Mouse (Mus musculus): ENCODE results near the gene Baz1b. TPM values are rescaled to one million over a fixed set of nuclear protein-coding genes. Genes with fewer than 3 reads are reported as not detected.

The Baz1b gene
- polyA plus RNA-seq (2012; ENCODE audit: low replicate concordance), result 64.8 and 68.5 TPM in 2 replicates

GRCm38 (mm10) chr5:135186621-135187348, at the start of gene Baz1b:
Gene Baz1b, plus strand, starts transcription at chr5:135187264.

GRCm38 (mm10) chr5:135149053-135149819, 37.8 kb upstream of the Baz1b start, which contains the start of gene Tbl2:
Gene Tbl2, plus strand, starts transcription at chr5:135149657.

GRCm38 (mm10) chr5:135168063-135169062, 18.7 kb upstream of the Baz1b start, which contains the start of gene Bcl7b:
Gene Bcl7b, plus strand, starts transcription at chr5:135168283.

GRCm38 (mm10) chr5:135251079-135251454, 64.0 kb downstream of the Baz1b start, which contains the start of gene Fzd9:
Gene Fzd9, minus strand, starts transcription at chr5:135251230.

Other genes with a start within 250 kb of the Baz1b start
- gene Cldn4, start 240.3 kb upstream of the Baz1b start, polyA plus RNA-seq (2012; ENCODE audit: low replicate concordance), result 0.16 TPM in 1 of 2 replicates, not detected in the other
- 0.14 and 0.61 TPM in 2 replicates for gene Cldn3, start 201.1 kb upstream of the Baz1b start, polyA plus RNA-seq (2012; ENCODE audit: low replicate concordance)
- gene Abhd11, start 178.1 kb upstream of the Baz1b start, polyA plus RNA-seq (2012; ENCODE audit: low replicate concordance), result 30.3 and 35.7 TPM in 2 replicates
- 3.5 and 3.6 TPM in 2 replicates for gene Stx1a, start 163.8 kb upstream of the Baz1b start, polyA plus RNA-seq (2012; ENCODE audit: low replicate concordance)
- 73.8 and 75.3 TPM in 2 replicates for gene Dnajc30, start 123.1 kb upstream of the Baz1b start, polyA plus RNA-seq (2012; ENCODE audit: low replicate concordance)
- 93.6 and 122 TPM in 2 replicates for gene Bud23, start 122.3 kb upstream of the Baz1b start, polyA plus RNA-seq (2012; ENCODE audit: low replicate concordance)
- gene Vps37d, start 109.0 kb upstream of the Baz1b start, polyA plus RNA-seq (2012; ENCODE audit: low replicate concordance), result 0.50 and 1.6 TPM in 2 replicates
- gene Mlxipl, start 97.4 kb upstream of the Baz1b start, polyA plus RNA-seq (2012; ENCODE audit: low replicate concordance), result 0.07 and 0.64 TPM in 2 replicates
- gene Tbl2, start 37.6 kb upstream of the Baz1b start, polyA plus RNA-seq (2012; ENCODE audit: low replicate concordance), result 12.2 and 19.5 TPM in 2 replicates
- 39.1 and 41.5 TPM in 2 replicates for gene Bcl7b, start 19.0 kb upstream of the Baz1b start, polyA plus RNA-seq (2012; ENCODE audit: low replicate concordance)
- 0.80 and 0.90 TPM in 2 replicates for gene Fzd9, start 64.0 kb downstream of the Baz1b start, polyA plus RNA-seq (2012; ENCODE audit: low replicate concordance)
- not detected in 2 replicates for gene Fkbp6, start 162.8 kb downstream of the Baz1b start, polyA plus RNA-seq (2012; ENCODE audit: low replicate concordance)
- gene Trim50, start 166.0 kb downstream of the Baz1b start, polyA plus RNA-seq (2012; ENCODE audit: low replicate concordance), result not detected in 2 replicates
- 12.6 and 25.2 TPM in 2 replicates for gene Nsun5, start 182.7 kb downstream of the Baz1b start, polyA plus RNA-seq (2012; ENCODE audit: low replicate concordance)
- 136 and 253 TPM in 2 replicates for gene Pom121, start 207.3 kb downstream of the Baz1b start, polyA plus RNA-seq (2012; ENCODE audit: low replicate concordance)